In the genomic region with DNA sequence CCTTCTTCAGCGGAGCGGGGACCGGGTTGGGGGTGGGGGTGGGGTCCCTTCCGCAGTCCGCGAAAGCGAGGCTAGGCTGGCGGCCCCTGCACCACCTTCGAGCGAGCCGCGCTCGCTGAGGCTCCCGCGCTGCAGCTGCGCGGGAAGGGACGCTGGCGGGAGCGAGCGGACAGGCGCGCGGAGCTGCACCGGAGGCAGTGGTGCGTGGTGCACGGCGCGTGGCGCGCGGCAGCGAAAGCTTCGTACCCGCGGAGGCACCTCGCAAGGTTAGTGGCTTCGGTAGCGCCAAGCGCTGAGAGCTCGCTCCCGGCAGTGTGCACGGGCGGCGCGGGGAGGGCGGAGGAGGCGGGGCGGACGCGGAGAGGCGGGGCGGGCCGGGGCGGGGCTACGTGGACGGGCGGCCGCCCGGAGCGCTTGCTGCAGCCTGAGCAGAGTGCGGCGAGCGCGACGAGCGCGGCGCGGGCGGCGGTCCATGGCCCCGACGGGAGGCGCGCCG, we compare ENCODE assay signal across 8 mouse cellular contexts. TPM values are rescaled to one million over a fixed set of nuclear protein-coding genes. Genes with fewer than 3 reads are reported as not detected.
DNase-seq lines count a peak whose midpoint lies in the region; ATAC-seq and TF ChIP-seq lines count a peak whose summit lies in the region.

A gene (plus strand): TSS at position 417 of the 496 bp plus-strand sequence.

- H3K4me1 ChIP-seq in ES-Bruce4 (ENCODE audit: control insufficient read depth, insufficient read depth, low read length): no peaks in the 10 kb centered on the region
- no peaks in the 10 kb centered on the region for H3K4me1 ChIP-seq in cerebellum, adult 2 months (ENCODE audit: control insufficient read depth, insufficient read depth, low read length)
- peaks cover 14% of the 10 kb centered on the region for H3K4me1 ChIP-seq in liver, postnatal 0 days (ENCODE audit: insufficient read depth)
- H3K4me1 ChIP-seq in neural tube, embryonic 15.5 days: peaks cover 30% of the 10 kb centered on the region
- peaks cover 18% of the 10 kb centered on the region for H3K4me1 ChIP-seq in testis, adult 2 months (ENCODE audit: control insufficient read depth, insufficient read depth, low read length)

- DNase-seq in cerebellum, adult 2 months: peak; percentile 90
- peak; percentile 59 for DNase-seq in forelimb bud, embryonic 11.5 days (ENCODE audit: low read depth, low spot score)
- DNase-seq in heart, postnatal 4 days: peak; percentile 74
- DNase-seq in layer of hippocampus, adult 2 months (ENCODE audit: low spot score in 2 of 2): peak; percentile 87 to 89
- peak; percentile 75 for DNase-seq in liver, postnatal 0 days

- no peak for TF ChIP-seq EP300 in ES-Bruce4 (IDR thresholded peaks at IDR 0.05; ENCODE audit: insufficient read depth, low read depth, low read length)
- TF ChIP-seq EP300 in liver, postnatal 0 days (IDR thresholded peaks at IDR 0.05; ENCODE audit: low read depth): no peak

- peaks cover 7% of the 10 kb centered on the region for H3K27me3 ChIP-seq in ES-Bruce4 (ENCODE audit: control insufficient read depth, insufficient read depth, low read length, poor library complexity, severe bottlenecking)
- H3K27me3 ChIP-seq in cerebellum, adult 2 months (ENCODE audit: control insufficient read depth, insufficient read depth, low read length): no peaks in the 10 kb centered on the region
- H3K27me3 ChIP-seq in liver, postnatal 0 days (ENCODE audit: insufficient read depth, low read length): peaks cover 71% of the 10 kb centered on the region
- no peaks in the 10 kb centered on the region for H3K27me3 ChIP-seq in neural tube, embryonic 15.5 days (replicated peaks)
- H3K27me3 ChIP-seq in testis, adult 2 months (ENCODE audit: control insufficient read depth, insufficient read depth, low read length): no peaks in the 10 kb centered on the region

- WGBS in cerebellum, adult 2 months: under 1% methylated on average over 72 of the region's 77 CpGs
- 1% methylated on average over 40 of the region's 77 CpGs for WGBS in liver, postnatal 0 days (ENCODE audit: insufficient replicate concordance)
- WGBS in neural tube, embryonic 15.5 days: 1% methylated on average over 49 of the region's 77 CpGs

- no peaks in the 10 kb centered on the region for H3K36me3 ChIP-seq in ES-Bruce4 (ENCODE audit: control insufficient read depth, insufficient read depth, low read length, poor library complexity, severe bottlenecking)
- H3K36me3 ChIP-seq in liver, postnatal 0 days (replicated peaks; ENCODE audit: insufficient read depth, low read length): no peaks in the 10 kb centered on the region
- no peaks in the 10 kb centered on the region for H3K36me3 ChIP-seq in neural tube, embryonic 15.5 days
- H3K36me3 ChIP-seq in testis, adult 2 months (ENCODE audit: control insufficient read depth, insufficient read depth, low read length): no peaks in the 10 kb centered on the region

- H3K9me3 ChIP-seq in ES-Bruce4 (replicated peaks; ENCODE audit: control insufficient read depth, insufficient read depth, low read length, poor library complexity, severe bottlenecking): no peaks in the 10 kb centered on the region
- no peaks in the 10 kb centered on the region for H3K9me3 ChIP-seq in liver, postnatal 0 days (ENCODE audit: low read length)
- H3K9me3 ChIP-seq in neural tube, embryonic 15.5 days (replicated peaks): no peaks in the 10 kb centered on the region

- H3K4me3 ChIP-seq in ES-Bruce4 (ENCODE audit: low read depth, low read length): peak within 1 kb of the TSS; percentile 82
- H3K4me3 ChIP-seq in cerebellum, adult 2 months (replicated peaks; ENCODE audit: insufficient read depth, low read depth, low read length): peak within 1 kb of the TSS; percentile 92
- H3K4me3 ChIP-seq in layer of hippocampus, adult 2 months: peak within 1 kb of the TSS; percentile 90
- peak within 1 kb of the TSS; percentile 61 for H3K4me3 ChIP-seq in liver, postnatal 0 days (ENCODE audit: low read depth, low read length)
- peak within 1 kb of the TSS; percentile 90 for H3K4me3 ChIP-seq in neural tube, embryonic 15.5 days (replicated peaks)
- peak within 1 kb of the TSS; percentile 91 for H3K4me3 ChIP-seq in testis, adult 2 months (ENCODE audit: control insufficient read depth, low read depth, low read length)

- ATAC-seq in liver, postnatal 0 days: peak; percentile 88
- ATAC-seq in neural tube, embryonic 15.5 days (ENCODE audit: low FRiP score): peak; percentile 95

- H3K27ac ChIP-seq in ES-Bruce4 (ENCODE audit: insufficient read depth, low read length): no peak within 1 kb of the TSS
- H3K27ac ChIP-seq in cerebellum, adult 2 months (ENCODE audit: insufficient read depth, low read length): peak within 1 kb of the TSS; percentile 66; the same call in 1 of the 2 replicates
- peak within 1 kb of the TSS; percentile 96 for H3K27ac ChIP-seq in layer of hippocampus, adult 2 months
- H3K27ac ChIP-seq in liver, postnatal 0 days (ENCODE audit: low read depth): no peak within 1 kb of the TSS
- H3K27ac ChIP-seq in neural tube, embryonic 15.5 days (replicated peaks): peak within 1 kb of the TSS; percentile 95
- peak within 1 kb of the TSS; percentile 71 for H3K27ac ChIP-seq in testis, adult 2 months (ENCODE audit: control insufficient read depth, insufficient read depth, low read depth, low read length)

- peak within 1 kb of the TSS; percentile 87 for H3K4me2 ChIP-seq in liver, postnatal 0 days (ENCODE audit: low read depth, low read length)
- H3K4me2 ChIP-seq in neural tube, embryonic 15.5 days: peak within 1 kb of the TSS; percentile 79

- H3K9ac ChIP-seq in ES-Bruce4 (ENCODE audit: low read depth, poor library complexity, severe bottlenecking): peak within 1 kb of the TSS; percentile 49
- H3K9ac ChIP-seq in liver, postnatal 0 days (replicated peaks): 0 out of 2 replicates have a peak within 1 kb of the TSS, but pooled peaks have one; percentile 27
- H3K9ac ChIP-seq in neural tube, embryonic 15.5 days (replicated peaks): peak within 1 kb of the TSS; percentile 97

- no peak for TF ChIP-seq POLR2A in ES-Bruce4 (IDR thresholded peaks at IDR 0.05; ENCODE audit: insufficient read depth, low read length)
- TF ChIP-seq POLR2A in cerebellum, adult 2 months (IDR thresholded peaks at IDR 0.05; ENCODE audit: borderline replicate concordance, insufficient read depth, low read length): peak; percentile 50; the same call in 1 of the 2 replicates
- peak; percentile 48 for TF ChIP-seq POLR2A in testis, adult 2 months (IDR thresholded peaks at IDR 0.05; ENCODE audit: control insufficient read depth, low read depth, low read length)

- no peak for TF ChIP-seq CTCF in ES-Bruce4 (IDR thresholded peaks at IDR 0.05; ENCODE audit: low read depth, low read length)
- TF ChIP-seq CTCF in cerebellum, adult 2 months (IDR thresholded peaks at IDR 0.05; ENCODE audit: borderline replicate concordance, insufficient read depth, low read depth, low read length): no peak
- TF ChIP-seq CTCF in layer of hippocampus, adult 2 months (conservative IDR thresholded peaks at IDR 0.05): no peak
- no peak for TF ChIP-seq CTCF in liver, postnatal 0 days (IDR thresholded peaks at IDR 0.05; ENCODE audit: low read depth)
- no peak for TF ChIP-seq CTCF in testis, adult 2 months (IDR thresholded peaks at IDR 0.05; ENCODE audit: control insufficient read depth, insufficient read depth, insufficient replicate concordance, low read depth, low read length)

RNA-seq across cellular contexts. Expression of the gene that starts here (rescaled TPM):
- 0.61 and 1.0 TPM in 2 replicates for polyA plus RNA-seq in ES-Bruce4 (2011; ENCODE audit: insufficient read depth, insufficient read length, low read depth, missing spikeins)
- 14.8 and 15.1 TPM in 2 replicates for polyA plus RNA-seq in cerebellum, adult 2 months (2012; rRNA removed)
- 1 to 10 TPM; 1.4 to 2.1 TPM for total RNA-seq in heart, postnatal 4 days (2021)
- 10 to 100 TPM; 62.9 to 66.6 TPM for total RNA-seq in layer of hippocampus, adult 2 months (2021)
- polyA plus RNA-seq in liver, postnatal 0 days (2015; fragmentation: Nextera tagmentation; extraction: Ambion mirVana): 0.01 and 0.02 TPM in 2 replicates
- 23.7 and 30.1 TPM in 2 replicates for polyA plus RNA-seq in neural tube, embryonic 15.5 days (2015; fragmentation: Nextera tagmentation; extraction: Ambion mirVana)
- 6.8 and 10.1 TPM in 2 replicates for polyA plus RNA-seq in testis, adult 2 months (2012; rRNA removed)

Comparison
In these comparisons a context has a peak if more than half of its experiments do, and no peak if none do; other contexts are left out.
1. RNA of the gene that starts here (total RNA-seq): 62.9 to 66.6 TPM in layer of hippocampus, adult 2 months; 1.4 to 2.1 TPM in heart, postnatal 4 days; every median in the first group is over 10 times any median in the second.
2. Peak in DNase-seq, ATAC-seq, H3K4me3 ChIP-seq, H3K9ac ChIP-seq and H3K4me2 ChIP-seq in liver, postnatal 0 days; RNA of the gene not detected or under 1 TPM.
3. H3K27ac ChIP-seq: peak in cerebellum, adult 2 months (single experiment), layer of hippocampus, adult 2 months (single experiment), neural tube, embryonic 15.5 days (single experiment) and testis, adult 2 months (single experiment); none in ES-Bruce4 (single experiment) and liver, postnatal 0 days (single experiment).
4. H3K9ac ChIP-seq: peak in every context shown above with its lines; median percentile 97 in neural tube, embryonic 15.5 days; 49 in ES-Bruce4; 27 in liver, postnatal 0 days.
5. Peak in every context shown above with its lines, with median percentiles within 50 percentile points of each other: H3K4me3 ChIP-seq and DNase-seq.